Mouse (Mus musculus) CD4-positive naive resting alpha-beta T cell, adult 76 days (primary cell): Measurements from ENCODE around the gene B230217C12Rik. TPM values are rescaled to one million over a fixed set of nuclear protein-coding genes. Genes with fewer than 3 reads are reported as not detected.

Experiments
- total RNA-seq: library from RNA; stranded (reverse); gene quantifications from one replicate; pipeline ENCODE4 v1.2.4, GENCODE M21; 2023

Gene B230217C12Rik
- 0.85 TPM for total RNA-seq

DNA sequence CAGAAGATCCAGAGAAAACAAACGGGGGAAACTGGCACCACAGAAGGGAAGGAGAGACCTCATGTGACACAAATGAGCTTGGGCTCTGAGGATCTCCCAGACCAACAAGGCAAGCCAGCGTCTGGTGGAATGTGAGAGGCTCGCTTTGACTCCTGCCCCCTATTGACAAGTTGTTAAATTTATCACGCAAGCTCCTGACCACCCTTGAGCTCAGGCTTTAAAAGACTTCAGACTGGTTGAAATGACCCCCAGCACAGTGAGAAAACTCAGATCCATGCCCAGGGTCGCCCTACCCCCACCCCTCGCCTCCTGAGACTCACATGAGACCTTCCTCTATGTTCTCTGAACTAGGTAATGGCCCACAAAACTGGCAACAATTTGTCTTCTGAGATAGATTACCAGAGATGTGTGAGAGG is at the start of gene B230217C12Rik:
TSS of gene B230217C12Rik (plus strand) at position 242 of the 416 bp plus-strand sequence.

DNA sequence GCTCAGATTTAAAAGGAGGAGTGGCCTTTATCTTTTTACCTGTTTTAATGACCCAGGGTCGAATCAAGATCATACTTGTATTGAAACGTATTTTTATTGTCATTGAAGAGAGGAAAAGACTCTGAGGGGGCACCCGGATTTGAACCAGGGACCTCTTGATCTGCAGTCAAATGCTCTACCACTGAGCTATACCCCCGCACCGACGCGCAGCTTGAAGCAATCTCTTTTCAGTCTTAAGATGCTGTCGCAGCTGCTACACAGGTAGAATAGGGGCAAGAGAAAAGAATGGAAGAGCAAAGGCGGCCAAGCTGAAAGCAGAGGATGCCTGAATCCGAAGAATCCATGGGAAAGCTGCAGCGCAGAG is 41.8 kb upstream of the B230217C12Rik start, which contains the start of gene Lasp1:
TSS of gene Lasp1 (plus strand) at position 219 of the 364 bp plus-strand sequence.

DNA sequence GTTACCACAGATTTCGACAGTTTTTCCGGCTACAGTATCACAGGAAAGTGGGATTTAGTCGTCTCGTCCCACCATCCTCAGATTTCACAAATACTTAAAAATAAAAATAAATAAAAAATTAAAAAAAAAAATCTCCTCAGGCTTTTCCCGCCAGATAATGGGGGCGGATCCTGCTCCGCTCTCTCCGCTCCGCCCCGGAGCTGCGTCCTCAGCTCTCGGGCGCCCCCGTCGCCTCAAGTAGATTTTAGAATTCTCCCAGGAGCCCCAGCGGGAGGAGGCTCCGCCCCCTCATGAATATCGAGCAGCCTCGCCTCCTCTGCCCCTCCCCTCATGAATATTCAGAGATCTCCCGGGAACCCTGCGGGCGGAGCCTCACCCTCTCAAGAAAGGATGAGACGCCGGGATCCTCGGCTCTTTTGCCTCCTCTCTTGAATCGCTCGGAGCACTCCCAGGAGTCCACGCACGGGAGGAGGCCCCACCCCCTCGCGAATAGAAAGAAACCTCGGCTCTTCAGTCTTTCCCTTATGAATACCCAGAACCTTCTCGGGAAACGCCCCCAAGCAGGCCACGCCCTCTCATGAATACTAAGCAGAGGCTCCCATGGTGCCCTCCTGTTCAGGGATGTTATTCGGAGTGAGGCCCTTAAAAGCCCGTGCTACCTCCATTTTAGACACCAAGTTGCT is 43.5 kb downstream of the B230217C12Rik start, which contains the start of gene Fbxo47:
TSS of gene Fbxo47 (minus strand) at position 237 of the 683 bp plus-strand sequence.

Other genes with a start within 250 kb of the B230217C12Rik start
- 9.4 TPM for gene Epop, start 211.1 kb upstream of the B230217C12Rik start, total RNA-seq
- gene Mllt6, start 177.4 kb upstream of the B230217C12Rik start, total RNA-seq: 208 TPM
- 39.2 TPM for gene Cisd3, start 155.0 kb upstream of the B230217C12Rik start, total RNA-seq
- 3.4 TPM for gene Pcgf2, start 140.3 kb upstream of the B230217C12Rik start, total RNA-seq
- 109 TPM for gene Psmb3, start 137.4 kb upstream of the B230217C12Rik start, total RNA-seq
- gene Pip4k2b, start 96.1 kb upstream of the B230217C12Rik start, total RNA-seq: 52.4 TPM
- gene Cwc25, start 74.2 kb upstream of the B230217C12Rik start, total RNA-seq: 60.2 TPM
- not detected for gene 1700001P01Rik, start 64.9 kb upstream of the B230217C12Rik start, total RNA-seq
- 2,418 TPM for gene Rpl23, start 58.3 kb upstream of the B230217C12Rik start, total RNA-seq
- 117 TPM for gene Lasp1, start 41.8 kb upstream of the B230217C12Rik start, total RNA-seq
- gene Fbxo47, start 43.4 kb downstream of the B230217C12Rik start, total RNA-seq: 0.73 TPM
- 1.1 TPM for gene Plxdc1, start 145.7 kb downstream of the B230217C12Rik start, total RNA-seq
- gene Arl5c, start 155.4 kb downstream of the B230217C12Rik start, total RNA-seq: 59.7 TPM
- gene Cacnb1, start 182.3 kb downstream of the B230217C12Rik start, total RNA-seq: 22.1 TPM
- gene Rpl19, start 185.9 kb downstream of the B230217C12Rik start, total RNA-seq: 2,794 TPM
- gene Stac2, start 212.7 kb downstream of the B230217C12Rik start, total RNA-seq: 2.3 TPM